Mouse (Mus musculus): ENCODE measurements at regions not wholly inside any gene's neighbourhood (a gene's known extent, or its start where the extent isn't known, plus 50 kb on each side); places are given as distances from the start of the nearest gene placed in this dataset.

DNA sequence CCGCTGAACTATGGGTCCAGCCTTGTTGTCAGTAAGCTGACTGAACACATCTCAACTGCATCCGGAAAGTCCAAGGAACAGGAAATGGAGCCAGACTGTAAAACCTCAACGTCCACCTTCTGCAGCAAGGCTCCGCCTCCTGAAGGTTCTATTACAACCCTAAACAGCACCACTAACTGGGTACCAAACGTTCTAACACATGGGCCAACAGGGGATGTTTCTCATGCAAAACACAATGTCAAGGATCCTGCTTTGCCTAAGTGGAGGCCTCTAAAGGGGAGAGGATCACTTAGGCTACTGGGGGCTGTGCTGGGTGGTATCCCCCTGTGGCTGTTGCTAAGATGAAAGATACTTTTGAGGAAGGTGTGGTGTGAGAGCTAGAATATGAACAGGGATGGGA lies 51.0 kb upstream of the Stt3b start:
- no peak for DNase-seq (ENCODE audit: low spot score in 2 of 2)

DNA sequence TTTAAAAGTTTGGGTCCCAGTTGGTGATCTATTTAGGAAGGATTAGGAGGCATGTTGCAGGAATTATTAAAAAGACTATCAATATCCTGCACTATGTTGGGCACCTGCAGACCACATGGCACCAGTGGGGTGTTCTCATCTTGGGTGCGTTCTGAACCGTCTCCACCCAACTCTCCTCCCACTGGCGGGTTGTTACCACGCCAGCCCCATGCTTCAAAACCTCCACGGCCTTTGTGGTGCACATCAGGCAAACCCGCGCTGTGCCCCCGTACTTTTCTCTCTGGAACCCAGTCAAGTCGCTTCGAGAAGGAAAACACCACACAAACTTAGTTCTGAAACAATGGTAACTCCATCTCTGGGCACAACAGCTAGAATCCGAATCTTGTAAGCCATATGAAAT lies 51.7 kb upstream of the Stt3b start:
- no peak for DNase-seq (ENCODE audit: low spot score in 2 of 2)

DNA sequence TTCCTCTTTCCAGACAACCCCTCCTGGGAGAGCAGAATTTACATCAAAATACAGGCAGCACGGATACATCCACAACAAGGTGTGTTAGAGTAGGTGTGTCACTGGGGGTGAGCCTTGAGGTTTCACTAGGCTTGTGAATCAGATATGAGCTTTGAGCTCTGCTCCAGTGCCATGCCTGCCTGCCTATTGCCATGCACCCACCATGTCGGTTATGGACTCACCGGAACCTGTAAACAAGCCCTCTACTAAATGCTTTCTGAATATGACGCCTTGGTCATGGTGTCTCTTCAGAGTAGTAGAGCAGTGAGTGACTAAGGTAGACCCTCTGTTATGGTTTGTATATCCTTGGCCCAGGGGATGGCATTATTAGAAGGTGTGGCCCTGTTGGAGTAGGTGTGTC lies 52.3 kb upstream of the Stt3b start:
- no peak for DNase-seq (ENCODE audit: low spot score in 2 of 2)

DNA sequence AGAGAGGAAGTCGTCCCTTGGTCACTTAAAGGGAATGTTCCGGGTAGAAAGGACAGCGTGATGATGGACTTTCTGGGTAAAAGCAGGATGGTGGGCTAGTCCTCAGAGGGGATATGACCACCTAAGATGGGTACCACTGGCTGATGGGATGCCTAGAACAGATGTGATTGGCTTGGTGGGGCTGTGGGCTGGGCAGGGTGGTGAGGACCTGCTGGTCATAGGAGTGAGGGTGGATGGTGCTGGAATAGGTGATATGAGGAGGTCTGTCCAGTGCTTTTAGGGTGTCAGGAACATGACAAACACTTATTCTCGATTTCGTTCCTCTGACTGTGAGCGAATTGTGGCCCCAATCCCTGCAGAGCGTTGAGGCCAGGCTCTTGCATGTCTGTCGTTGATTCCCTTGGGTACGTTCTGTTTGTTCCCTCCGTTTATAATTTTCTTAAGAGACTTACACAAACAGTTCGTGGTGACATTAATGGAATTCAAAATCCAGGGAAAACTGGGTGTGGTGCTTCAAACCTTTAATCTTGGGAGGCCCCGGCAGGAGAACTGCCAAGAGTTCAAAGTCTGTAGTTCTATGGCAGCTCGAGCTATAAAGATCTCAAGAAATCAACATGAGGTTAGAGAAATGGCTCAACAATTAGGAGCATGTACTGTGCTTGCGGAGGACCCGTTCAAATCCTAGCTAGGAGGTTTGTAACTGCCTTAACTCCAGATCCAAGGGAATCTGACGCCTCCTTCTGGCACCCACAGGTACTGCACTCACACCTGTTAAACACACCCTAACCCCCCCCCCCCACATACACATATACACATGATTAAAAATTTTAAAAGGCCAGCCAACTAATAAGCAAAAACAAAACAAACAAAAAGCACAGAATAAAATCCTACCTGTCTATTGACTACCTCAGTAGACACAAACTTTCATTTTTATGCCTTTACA lies 55.0 kb upstream of the Stt3b start:
- DNase-seq (ENCODE audit: low spot score in 2 of 2) = no peak

DNA sequence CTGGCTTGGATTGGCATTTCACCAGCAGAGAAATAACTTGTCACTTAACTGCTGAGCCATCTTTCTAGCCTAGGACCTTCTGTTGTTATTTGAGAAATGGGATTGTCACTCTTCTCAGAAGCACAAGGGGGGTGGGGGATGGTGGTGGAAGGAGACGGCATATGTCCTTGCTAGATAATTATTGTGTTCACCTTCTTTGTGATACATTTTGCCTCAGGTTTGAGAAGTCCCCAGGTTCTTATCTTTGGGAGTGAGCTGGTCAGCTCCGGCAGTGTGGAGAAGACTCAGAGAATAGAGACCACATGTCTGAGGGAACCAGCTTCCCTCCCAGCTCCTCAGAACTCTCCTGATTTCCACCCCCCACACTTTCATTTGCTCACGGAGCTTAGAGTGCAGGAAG lies 57.6 kb upstream of the Stt3b start:
- no peak for DNase-seq (ENCODE audit: low spot score in 2 of 2)

DNA sequence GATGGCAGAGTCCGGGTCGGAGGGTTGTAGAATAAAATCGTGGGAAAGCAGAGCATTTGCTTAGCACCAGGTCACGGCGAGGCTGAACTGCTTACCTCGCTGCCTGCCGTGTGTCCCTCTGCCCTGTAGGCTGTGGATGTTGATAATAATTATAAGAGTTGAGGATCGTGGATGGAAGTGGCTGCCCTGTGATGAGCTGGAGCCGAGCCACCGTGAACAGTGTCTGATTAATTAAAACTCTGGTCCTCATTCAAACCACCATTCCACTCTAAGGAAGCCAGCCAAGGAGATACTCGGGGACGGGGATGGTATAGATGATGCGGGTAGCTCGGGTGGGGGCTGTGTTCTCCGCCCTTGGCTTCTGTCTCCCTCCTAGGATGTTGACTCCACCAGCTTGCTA lies 70.1 kb upstream of the Stt3b start:
- DNase-seq (ENCODE audit: low spot score in 2 of 2) = no peak

DNA sequence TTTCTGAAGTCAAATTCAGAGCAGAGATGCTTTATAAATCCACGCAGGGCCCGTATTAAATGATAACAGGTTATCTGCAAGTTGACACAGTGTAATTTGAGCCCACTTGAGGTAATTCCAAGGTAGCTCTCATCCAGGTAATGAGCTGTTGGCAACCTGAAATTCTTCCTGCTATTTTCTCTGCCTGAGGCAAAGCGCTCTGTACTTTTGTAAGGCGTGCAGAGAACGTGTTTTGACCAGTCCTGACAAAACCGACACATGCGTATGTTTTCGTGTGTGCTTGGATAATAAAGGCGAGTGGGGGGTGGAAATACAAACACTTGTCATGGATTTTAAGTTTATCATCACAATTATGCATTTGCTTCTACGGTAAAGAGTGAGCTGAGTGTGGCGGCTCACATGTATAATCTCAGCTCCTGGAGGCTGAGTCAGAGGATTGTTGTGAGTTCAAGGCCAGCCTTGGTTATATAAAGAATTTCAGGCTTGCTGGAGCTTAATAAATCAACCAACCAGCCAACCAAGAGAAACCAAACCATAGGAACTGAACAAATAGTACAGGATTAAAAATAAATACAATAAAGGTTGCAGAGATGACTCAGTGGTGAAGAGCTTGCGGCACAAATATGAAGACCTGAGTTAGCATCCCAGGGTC lies 72.7 kb upstream of the Stt3b start:
- no peak for DNase-seq (ENCODE audit: low spot score in 2 of 2)

DNA sequence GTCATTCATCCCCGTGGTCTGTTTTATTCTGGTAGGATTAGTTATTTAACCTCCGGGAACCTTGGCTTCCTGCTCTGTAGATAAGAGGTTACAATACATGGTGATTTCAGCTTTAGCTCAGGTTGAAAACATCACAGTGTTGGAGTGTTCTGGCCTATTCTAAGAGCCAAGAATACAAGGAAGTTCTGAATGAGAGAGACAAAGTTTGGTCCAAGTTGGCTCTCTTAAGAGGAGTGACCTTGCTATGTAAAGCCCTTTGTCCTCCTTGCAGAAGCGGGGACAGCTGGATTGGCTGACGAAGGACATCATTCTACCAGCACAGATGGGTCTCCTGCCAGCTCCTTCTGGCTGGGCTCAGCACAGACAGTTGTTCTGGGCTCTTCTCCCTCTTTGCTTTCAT lies 73.7 kb upstream of the Stt3b start:
- no peak for DNase-seq (ENCODE audit: low spot score in 2 of 2)

DNA sequence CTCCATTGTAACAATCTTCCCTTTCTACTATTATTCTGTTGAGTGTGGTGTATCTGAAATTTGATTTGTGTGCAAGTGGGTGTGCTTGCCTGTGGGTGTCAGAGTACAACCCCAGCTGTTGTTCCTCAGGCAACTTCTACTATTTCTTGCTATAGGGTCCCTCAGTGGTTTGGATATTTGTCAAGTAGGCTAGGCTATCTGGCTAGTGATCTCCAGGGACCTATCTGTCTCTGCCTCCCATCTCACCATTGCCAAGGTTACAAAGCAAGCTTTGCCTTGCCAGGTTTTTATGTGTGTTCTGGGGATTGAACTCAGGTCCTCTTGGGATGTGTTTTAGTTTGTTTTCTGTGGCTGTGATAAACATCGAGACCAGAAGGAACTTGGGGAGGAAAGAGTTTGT lies 74.1 kb upstream of the Stt3b start:
- DNase-seq (ENCODE audit: low spot score in 2 of 2) = no peak

DNA sequence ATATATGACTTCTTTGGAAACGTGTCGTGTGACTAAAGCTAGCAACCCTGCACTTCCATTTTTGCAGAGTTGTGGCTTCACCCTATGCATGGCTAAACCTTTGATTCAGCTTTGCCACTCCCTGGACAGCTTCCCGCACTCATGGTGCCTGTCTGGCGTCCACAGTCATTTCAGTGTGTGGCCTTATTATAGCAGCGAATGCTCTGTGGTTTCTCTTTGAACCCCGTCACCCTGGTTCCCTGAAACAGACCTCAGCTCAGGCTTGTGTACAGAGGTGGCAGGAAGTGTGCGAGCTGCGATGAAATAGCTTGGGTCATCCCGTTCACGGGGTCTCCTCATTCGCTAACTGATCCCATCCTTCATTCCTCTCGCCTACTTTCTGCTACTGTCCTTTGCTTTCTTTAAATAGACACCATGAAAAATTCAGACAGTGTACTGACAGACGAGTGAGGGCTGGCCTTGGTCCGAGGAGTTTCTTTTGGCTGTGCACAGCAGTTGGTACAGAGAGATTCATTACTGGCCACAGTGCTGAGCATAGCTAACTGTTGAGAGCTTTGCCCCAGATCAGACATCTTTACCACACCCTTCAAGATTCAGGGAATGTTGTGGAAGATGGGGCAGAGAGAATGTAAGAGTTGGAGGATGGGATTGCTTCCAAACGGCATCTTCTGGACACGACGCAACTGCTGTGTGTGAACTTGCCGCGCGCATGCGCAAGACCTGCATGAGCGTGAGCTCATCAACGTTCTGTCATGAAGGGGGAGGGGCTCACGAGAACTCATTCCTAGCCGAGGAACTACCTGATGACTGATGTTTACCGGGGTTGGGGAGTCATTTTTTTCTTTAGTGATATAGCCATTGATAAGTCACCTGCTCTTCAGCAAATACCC lies 77.5 kb upstream of the Stt3b start:
- DNase-seq (ENCODE audit: low spot score in 2 of 2) = peak; percentile 42 to 44

DNA sequence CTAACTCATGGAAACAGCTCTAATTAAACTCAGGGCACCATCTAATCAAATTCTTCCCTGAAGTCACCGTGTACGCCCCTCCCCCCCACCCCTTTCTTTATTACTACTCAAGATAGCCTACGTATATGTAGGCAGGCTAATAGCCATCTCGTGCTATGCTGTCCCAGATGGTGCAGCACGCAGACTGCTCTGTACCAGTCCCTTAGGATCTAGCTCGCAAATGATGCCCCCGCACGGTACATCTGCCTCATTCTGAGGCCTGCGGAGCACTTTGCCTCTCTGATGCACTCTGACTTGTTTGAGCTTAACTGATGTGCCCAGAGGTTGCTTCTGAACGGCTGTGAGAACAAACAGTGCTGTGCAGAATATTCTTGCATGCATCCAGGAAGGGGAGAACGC lies 78.1 kb upstream of the Stt3b start:
- no peak for DNase-seq (ENCODE audit: low spot score in 2 of 2)

DNA sequence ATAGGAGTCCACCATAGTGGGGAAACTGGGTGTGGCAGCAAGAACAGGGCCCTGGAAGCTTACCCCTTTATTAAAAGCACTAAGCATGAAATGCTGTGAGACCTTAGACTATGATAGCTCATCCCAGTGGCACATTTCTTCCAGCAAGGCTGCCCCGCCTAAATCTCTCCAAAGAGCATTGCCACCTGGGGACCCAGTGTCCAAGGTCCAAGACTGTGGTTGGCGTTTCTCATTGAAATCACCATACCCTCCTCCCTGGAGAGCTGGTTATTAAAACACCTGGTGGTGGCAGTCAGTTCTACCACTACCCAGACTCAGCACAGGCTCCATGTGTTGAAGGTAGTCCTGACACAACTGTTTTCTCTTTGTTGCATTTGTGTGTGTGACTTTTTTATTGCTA lies 78.9 kb upstream of the Stt3b start:
- no peak for DNase-seq (ENCODE audit: low spot score in 2 of 2)

DNA sequence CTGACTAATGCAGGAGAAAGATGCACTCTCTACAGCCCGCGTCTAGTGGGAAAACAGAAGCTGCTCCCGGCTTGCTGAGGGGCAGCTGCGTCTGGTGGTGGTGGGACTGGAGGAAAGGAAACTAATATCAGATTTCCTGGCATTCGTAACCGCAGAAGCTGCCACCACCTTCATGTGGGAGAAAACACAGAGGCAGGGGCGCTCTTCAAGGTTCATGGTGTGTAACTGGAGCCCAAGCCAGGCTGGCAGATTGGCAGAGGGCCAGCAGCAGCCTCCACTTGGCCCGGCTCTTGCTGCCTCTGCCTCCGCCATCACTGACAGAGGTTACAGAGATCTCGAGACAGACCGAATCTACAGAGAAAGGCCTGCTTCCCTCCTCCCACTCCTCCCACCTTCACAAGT lies 80.7 kb upstream of the Stt3b start:
- peak; percentile 29 to 31 for DNase-seq (ENCODE audit: low spot score in 2 of 2)

DNA sequence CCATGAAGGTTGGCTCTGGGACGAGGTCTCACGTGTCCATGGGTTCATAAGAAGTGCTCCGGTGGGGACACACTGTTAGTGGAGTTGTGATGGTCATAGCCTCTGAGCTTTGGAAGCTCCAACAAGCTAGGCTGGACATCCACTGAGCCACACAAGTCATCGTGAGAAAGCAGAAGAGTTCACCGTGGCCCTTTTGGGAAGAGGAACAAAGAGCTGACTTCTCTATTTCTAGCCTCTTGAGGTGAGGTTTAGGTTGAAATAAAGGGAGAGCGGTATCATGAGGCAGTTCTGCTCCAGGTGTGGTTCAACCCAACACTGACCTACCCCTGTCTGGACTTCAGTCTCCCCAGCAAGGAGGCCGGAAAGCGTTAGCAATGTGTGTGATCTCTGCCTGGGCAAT lies 85.3 kb upstream of the Stt3b start:
- peak in 1 of 2 experiments; percentile 10 for DNase-seq (ENCODE audit: low spot score in 2 of 2)

DNA sequence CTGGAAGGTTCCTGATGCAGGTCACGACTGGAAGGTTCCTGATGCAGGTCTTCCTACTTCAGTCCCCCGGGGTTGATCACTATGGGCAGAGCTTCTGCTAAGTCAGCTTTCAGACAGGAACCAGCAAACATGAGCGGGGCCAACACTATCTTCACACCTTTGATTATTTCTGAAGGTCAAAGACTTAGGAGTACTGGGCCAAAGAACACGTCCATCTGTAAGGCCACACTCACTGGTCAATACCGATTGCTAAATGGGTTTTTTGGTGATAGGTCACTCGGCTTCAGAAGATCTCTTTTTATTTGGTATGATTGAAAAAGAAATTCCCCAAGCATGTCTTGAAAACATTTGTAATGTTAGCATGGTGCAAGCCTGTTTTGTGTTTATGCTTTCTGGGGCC lies 90.2 kb upstream of the Stt3b start:
- DNase-seq (ENCODE audit: low spot score in 2 of 2) = no peak

DNA sequence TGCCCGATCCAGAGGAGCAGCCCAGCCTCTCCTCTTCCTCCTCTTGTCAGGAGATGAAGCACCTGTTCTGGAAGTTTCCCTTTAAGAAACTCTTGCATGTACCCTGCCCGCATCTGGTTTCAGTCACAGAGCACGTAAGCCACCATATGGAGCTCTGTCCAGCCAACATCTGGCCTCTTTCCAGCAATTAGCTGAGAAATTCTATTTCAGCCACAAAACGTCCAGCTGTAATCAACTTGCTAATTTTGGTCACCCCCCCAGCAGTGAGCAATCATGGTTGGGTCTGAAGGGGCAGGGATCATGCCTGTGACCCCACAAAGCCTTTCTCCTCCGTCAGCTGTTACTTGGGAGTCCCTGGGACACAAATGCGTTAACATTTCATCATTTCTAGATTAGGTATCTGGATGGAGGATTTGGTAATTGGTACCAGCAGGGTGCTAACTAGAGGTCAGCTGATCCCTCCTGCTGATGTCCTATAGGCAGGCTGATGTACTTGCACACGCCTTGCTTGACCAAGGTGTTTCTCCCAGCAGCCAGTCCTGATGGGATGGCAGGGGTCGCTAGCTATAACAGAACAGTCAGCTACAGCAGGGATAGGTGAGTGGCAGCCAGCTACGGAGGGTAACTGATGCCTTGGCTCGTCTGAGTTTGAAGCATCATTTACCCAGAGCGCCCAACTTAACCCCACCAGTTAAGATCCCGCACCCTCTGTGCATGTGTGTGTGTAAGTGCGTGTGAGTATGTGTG lies 91.4 kb upstream of the Stt3b start:
- DNase-seq (ENCODE audit: low spot score in 2 of 2) = no peak

DNA sequence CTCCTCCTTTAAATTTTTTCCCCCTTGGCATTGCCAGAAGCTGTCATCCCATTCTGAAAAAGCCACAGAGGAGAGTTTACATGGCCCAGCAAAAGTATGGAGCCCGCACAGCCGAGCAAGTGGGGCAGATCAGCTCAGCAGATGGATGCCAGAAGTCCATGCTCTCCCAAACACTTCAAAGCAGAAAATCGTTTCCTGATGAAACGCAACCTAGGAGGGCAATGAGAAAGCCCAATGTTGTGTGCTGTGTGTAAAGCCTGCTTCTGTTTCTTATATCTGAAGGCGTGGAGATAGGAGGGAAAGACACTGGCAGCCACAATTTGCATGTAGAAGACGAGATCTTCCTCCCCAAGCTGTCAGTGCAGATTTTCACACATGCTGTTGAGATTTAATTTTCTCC lies 92.4 kb upstream of the Stt3b start:
- no peak for DNase-seq (ENCODE audit: low spot score in 2 of 2)

DNA sequence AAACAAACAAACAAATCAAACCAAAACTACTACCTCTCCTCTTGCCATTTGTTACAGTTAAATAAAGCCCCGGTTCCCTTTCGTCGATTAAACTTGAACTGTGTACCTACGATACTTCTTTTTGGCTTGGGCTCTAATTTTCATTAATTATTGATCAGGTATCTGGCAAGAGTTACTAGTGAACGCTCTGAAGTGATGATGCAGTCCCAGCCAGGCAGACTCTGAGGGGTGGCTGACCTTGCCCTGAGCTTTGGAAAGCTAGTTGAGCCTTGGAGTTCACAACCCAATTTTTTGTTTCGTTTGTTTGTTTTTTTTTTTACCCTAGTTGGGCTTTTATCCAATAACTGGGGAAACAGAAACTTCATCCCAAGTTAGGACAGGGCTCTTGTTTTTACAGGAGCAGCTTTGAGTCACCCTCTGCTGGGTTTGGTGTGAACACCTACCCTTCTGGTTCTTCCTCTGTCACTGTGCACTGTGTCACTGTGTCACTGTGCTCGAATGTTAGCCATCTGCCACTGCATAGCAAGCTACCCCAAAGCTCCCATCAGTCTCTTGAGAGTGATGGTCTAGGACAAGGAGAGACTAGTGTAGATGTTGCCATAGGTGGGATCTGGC lies 93.2 kb upstream of the Stt3b start:
- DNase-seq (ENCODE audit: low spot score in 2 of 2) = no peak

DNA sequence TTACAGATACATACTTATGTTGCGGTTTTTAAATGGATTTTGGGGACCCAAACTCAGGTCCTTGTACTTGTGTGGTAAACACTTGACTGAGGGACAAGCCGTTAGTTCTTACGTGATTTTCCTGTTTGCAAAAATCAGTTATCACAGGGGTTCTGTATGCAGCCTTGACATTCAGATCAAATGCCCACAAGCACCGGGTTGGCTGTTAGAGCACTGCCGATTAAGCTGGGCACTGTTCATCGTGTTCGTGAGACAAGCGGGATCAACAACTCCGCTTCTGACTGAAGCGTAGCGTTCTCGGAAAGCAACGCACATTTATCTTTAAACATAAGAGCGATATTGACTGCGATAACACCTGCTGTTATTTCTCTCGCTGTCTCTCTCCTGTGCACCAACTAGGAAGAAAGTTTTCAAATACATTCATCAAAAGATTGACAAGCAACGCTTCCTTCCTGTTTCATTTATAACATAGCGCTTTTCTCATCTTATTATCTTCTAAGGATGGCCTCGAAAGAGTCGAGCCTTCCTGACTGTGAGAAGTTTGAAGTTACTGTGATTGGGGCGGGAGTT lies 97.8 kb upstream of the Stt3b start:
- no peak for DNase-seq (ENCODE audit: low spot score in 2 of 2)

DNA sequence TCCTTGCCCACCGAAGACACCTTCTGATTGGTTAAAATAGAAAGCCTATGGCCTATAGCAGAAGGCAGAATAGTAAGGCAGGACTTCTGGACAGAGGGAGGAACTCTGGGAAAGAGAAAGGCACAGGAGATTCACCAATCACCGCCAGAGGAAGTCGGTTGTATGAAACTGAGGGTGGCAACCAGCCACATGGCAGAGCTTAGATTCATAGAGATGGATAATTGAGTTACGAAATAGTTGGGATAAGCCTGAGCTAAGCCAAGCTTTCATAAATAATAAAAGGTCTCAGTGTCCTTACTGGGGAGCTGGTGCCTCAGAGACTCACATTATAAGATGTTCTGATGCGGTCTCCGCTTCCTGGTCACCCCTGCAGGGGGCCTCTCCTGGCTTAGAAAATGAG lies 98.7 kb upstream of the Stt3b start:
- DNase-seq (ENCODE audit: low spot score in 2 of 2) = no peak

DNA sequence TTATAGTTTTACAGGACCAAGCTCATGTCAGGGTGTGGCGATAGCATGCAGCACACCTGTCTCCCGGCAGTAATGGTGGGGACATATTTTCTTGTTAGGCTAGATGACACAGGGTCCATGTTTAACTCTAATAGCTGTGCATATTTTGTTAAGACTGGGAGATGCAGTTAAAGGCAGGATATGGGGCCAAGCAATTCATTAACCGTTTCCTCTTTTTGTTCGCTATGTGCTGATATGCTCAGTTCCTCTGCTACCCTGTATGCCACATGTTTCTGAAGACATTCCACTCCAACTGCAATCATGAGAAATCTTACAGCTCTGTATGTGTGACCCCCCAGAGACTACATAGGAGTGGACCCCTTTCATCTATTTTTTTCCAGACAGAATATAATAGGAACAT lies 104.0 kb upstream of the Stt3b start:
- no peak for DNase-seq (ENCODE audit: low spot score in 2 of 2)
